Mouse (Mus musculus) stomach, embryonic 14.5 days (tissue): ENCODE results near the gene Mansc1. TPM values are rescaled to one million over a fixed set of nuclear protein-coding genes. Genes with fewer than 3 reads are reported as not detected.

Experiments
- ATAC-seq: fragments of 200-750 bp; cut with Nextera tagmentation; 2 replicates; pipeline ENCODE4 v1.8.0; 2017; ENCODE audit warnings: low read depth, moderate TSS enrichment; ENCODE audit not compliant: insufficient number of reproducible peaks, insufficient read depth, low FRiP score
- H3K27ac ChIP-seq: fragments of 300-500 bp; sonication (generic); 2 replicates; pipeline ENCODE4 v1.5.1; 2014; ENCODE audit warnings: mild to moderate bottlenecking, low read length, moderate library complexity, mixed read lengths
- H3K27me3 ChIP-seq: fragments of 300-500 bp; sonication (generic); 2 replicates; pipeline ENCODE4 v1.6.1; 2014; ENCODE audit warnings: low read length, control low read depth, mixed read lengths; ENCODE audit not compliant: control insufficient read depth, insufficient read depth
- H3K36me3 ChIP-seq: fragments of 300-500 bp; sonication (generic); 2 replicates; pipeline ENCODE4 v1.6.1; 2014; ENCODE audit warnings: mild to moderate bottlenecking, control low read depth, low read length, moderate library complexity, mixed read lengths; ENCODE audit not compliant: control insufficient read depth, insufficient read depth
- H3K4me1 ChIP-seq: fragments of 300-500 bp; sonication (generic); 2 replicates; pipeline ENCODE4 v1.6.1; 2014; ENCODE audit warnings: low read length, control low read depth, mixed read lengths; ENCODE audit not compliant: control insufficient read depth, insufficient read depth
- H3K4me2 ChIP-seq: fragments of 300-500 bp; sonication (generic); replicated peaks from 2 replicates; pipeline ENCODE4 v1.6.1; 2014; ENCODE audit warnings: low read depth, low read length, control low read depth
- H3K4me3 ChIP-seq: fragments of 300-500 bp; sonication (generic); 2 replicates; pipeline ENCODE4 v1.5.1; 2014; ENCODE audit warnings: low read depth, low read length, control low read depth
- H3K9ac ChIP-seq: fragments of 300-500 bp; sonication (generic); replicated peaks from 2 replicates; pipeline ENCODE4 v1.6.1; 2014; ENCODE audit warnings: low read depth, mild to moderate bottlenecking, control low read depth, low read length, moderate library complexity, mixed read lengths
- H3K9me3 ChIP-seq: fragments of 300-500 bp; sonication (generic); 2 replicates; pipeline ENCODE4 v1.6.1; 2016; ENCODE audit warnings: low read depth, low read length, control low read depth; ENCODE audit not compliant: control insufficient read depth
- WGBS: fragments of 180-500 bp; shearing (Covaris S2); extraction: QIAGEN DNeasy Blood & Tissue Kit; methylation state at CpG from one replicate; pipeline ENCODE4 v1.1.7; 2014; 5-methylcytosine and 5-hydroxymethylcytosine counted together
- polyA plus RNA-seq: library from polyadenylated mRNA; unstranded; fragments of >200 nt; fragmentation: Nextera tagmentation; extraction: Ambion mirVana; gene quantifications from 2 replicates; pipeline ENCODE4 v1.2.1, GENCODE M21; 2014

The Mansc1 gene
- polyA plus RNA-seq, 1 experiment from 2014 or later: 9.6 TPM

- no peak for ATAC-seq
Observed at GRCm38 (mm10) chr6:134643296-134643695, 11.0 kb upstream of the Mansc1 start.

GRCm38 (mm10) chr6:134641738-134642446, 9.6 kb upstream of the Mansc1 start:
- no peak for ATAC-seq

More at GRCm38 (mm10) chr6:134643296-134643695, 11.0 kb upstream of the Mansc1 start:
- Histone ChIP-seq H3K9me3 (no peaks in the 10 kb centered on the region), H3K27me3 (no peaks in the 10 kb centered on the region), H3K9ac (no peak overlapping the region), H3K27ac (no peak overlapping the region), H3K4me1 (peaks cover 12% of the 10 kb centered on the region; the same call in 1 of the 2 replicates), H3K36me3 (no peaks in the 10 kb centered on the region), H3K4me2 (no peak overlapping the region), H3K4me3 (no peak overlapping the region)
- 96% methylated on average over 5 of the region's 5 CpGs for WGBS

GRCm38 (mm10) chr6:134640485-134641475, 8.5 kb upstream of the Mansc1 start:
- H3K4me1 ChIP-seq: peaks cover 5% of the 10 kb centered on the region; the same call in 1 of the 2 replicates
- H3K36me3 ChIP-seq: no peaks in the 10 kb centered on the region
- peak overlapping the region; percentile 77 for H3K4me2 ChIP-seq
- no peaks in the 10 kb centered on the region for H3K27me3 ChIP-seq
- H3K9me3 ChIP-seq: no peaks in the 10 kb centered on the region
- peak overlapping the region; percentile 47 for H3K9ac ChIP-seq
- WGBS: 1% methylated on average over 65 of the region's 65 CpGs
- 0 out of 2 replicates have a peak overlapping the region, but pooled peaks have one; percentile 6 for H3K27ac ChIP-seq
- H3K4me3 ChIP-seq: peak overlapping the region; percentile 59
- peak; percentile 98 for ATAC-seq

More at GRCm38 (mm10) chr6:134641738-134642446, 9.6 kb upstream of the Mansc1 start:
- peak overlapping the region; percentile 47; the same call in 1 of the 2 replicates for H3K9ac ChIP-seq
- H3K4me3 ChIP-seq: peak overlapping the region; percentile 59
- no peaks in the 10 kb centered on the region for H3K9me3 ChIP-seq
- peaks cover 5% of the 10 kb centered on the region; the same call in 1 of the 2 replicates for H3K4me1 ChIP-seq
- 63% methylated on average over 9 of the region's 9 CpGs for WGBS
- no peaks in the 10 kb centered on the region for H3K27me3 ChIP-seq
- H3K4me2 ChIP-seq: peak overlapping the region; percentile 77
- H3K36me3 ChIP-seq: no peaks in the 10 kb centered on the region
- no peak overlapping the region for H3K27ac ChIP-seq

- Histone ChIP-seq H3K4me2 (no peak overlapping the region), H3K9ac (no peak overlapping the region), H3K27ac (no peak overlapping the region), H3K27me3 (no peaks in the 10 kb centered on the region), H3K36me3 (no peaks in the 10 kb centered on the region), H3K9me3 (no peaks in the 10 kb centered on the region), H3K4me1 (peaks cover 5% of the 10 kb centered on the region; the same call in 1 of the 2 replicates), H3K4me3 (no peak overlapping the region)
- ATAC-seq: no peak
- WGBS: 87% methylated on average over 1 of the region's 1 CpGs
Observed at GRCm38 (mm10) chr6:134639900-134640299, 7.6 kb upstream of the Mansc1 start.

GRCm38 (mm10) chr6:134639210-134639609, 6.9 kb upstream of the Mansc1 start, which contains the start of gene Borcs5:
Gene Borcs5, plus strand, starts transcription at chr6:134639510.
- no peak within 1 kb of the TSS for H3K4me3 ChIP-seq
- no peaks in the 10 kb centered on the region for H3K9me3 ChIP-seq
- no peak within 1 kb of the TSS for H3K9ac ChIP-seq
- H3K27ac ChIP-seq: no peak within 1 kb of the TSS
- no peaks in the 10 kb centered on the region for H3K36me3 ChIP-seq
- peaks cover 5% of the 10 kb centered on the region; the same call in 1 of the 2 replicates for H3K4me1 ChIP-seq
- ATAC-seq: no peak
- no peak within 1 kb of the TSS for H3K4me2 ChIP-seq
- no peaks in the 10 kb centered on the region for H3K27me3 ChIP-seq
- WGBS: 91% methylated on average over 3 of the region's 3 CpGs

GRCm38 (mm10) chr6:134636476-134636875, 4.2 kb upstream of the Mansc1 start:
- Histone ChIP-seq H3K36me3 (no peaks in the 10 kb centered on the region), H3K9ac (no peak overlapping the region), H3K9me3 (no peaks in the 10 kb centered on the region), H3K27me3 (no peaks in the 10 kb centered on the region), H3K4me1 (peaks cover 5% of the 10 kb centered on the region; the same call in 1 of the 2 replicates), H3K4me2 (no peak overlapping the region), H3K4me3 (no peak overlapping the region), H3K27ac (no peak overlapping the region)
- no peak for ATAC-seq
- 61% methylated on average over 4 of the region's 4 CpGs for WGBS

GRCm38 (mm10) chr6:134633553-134633952, 1.3 kb upstream of the Mansc1 start:
- H3K4me2 ChIP-seq: no peak overlapping the region
- H3K4me3 ChIP-seq: no peak overlapping the region
- H3K27me3 ChIP-seq: no peaks in the 10 kb centered on the region
- no peaks in the 10 kb centered on the region for H3K9me3 ChIP-seq
- no peaks in the 10 kb centered on the region for H3K36me3 ChIP-seq
- H3K9ac ChIP-seq: no peak overlapping the region
- H3K27ac ChIP-seq: no peak overlapping the region
- 0 out of 2 replicates have a peak, but pooled peaks cover 3% of the 10 kb centered on the region for H3K4me1 ChIP-seq
- 82% methylated on average over 8 of the region's 8 CpGs for WGBS
- no peak for ATAC-seq

GRCm38 (mm10) chr6:134632756-134633155, 468 bp upstream of the Mansc1 start:
- no peak for ATAC-seq
- Histone ChIP-seq H3K9me3 (no peaks in the 10 kb centered on the region), H3K4me3 (peak overlapping the region; percentile 56), H3K4me2 (peak overlapping the region; percentile 88), H3K9ac (no peak overlapping the region), H3K4me1 (0 out of 2 replicates have a peak, but pooled peaks cover 3% of the 10 kb centered on the region), H3K27ac (no peak overlapping the region), H3K36me3 (no peaks in the 10 kb centered on the region), H3K27me3 (no peaks in the 10 kb centered on the region)
- 41% methylated on average over 5 of the region's 5 CpGs for WGBS
